Mouse (Mus musculus): ENCODE measurements around the gene Tbxas1.

The Tbxas1 gene

DNA sequence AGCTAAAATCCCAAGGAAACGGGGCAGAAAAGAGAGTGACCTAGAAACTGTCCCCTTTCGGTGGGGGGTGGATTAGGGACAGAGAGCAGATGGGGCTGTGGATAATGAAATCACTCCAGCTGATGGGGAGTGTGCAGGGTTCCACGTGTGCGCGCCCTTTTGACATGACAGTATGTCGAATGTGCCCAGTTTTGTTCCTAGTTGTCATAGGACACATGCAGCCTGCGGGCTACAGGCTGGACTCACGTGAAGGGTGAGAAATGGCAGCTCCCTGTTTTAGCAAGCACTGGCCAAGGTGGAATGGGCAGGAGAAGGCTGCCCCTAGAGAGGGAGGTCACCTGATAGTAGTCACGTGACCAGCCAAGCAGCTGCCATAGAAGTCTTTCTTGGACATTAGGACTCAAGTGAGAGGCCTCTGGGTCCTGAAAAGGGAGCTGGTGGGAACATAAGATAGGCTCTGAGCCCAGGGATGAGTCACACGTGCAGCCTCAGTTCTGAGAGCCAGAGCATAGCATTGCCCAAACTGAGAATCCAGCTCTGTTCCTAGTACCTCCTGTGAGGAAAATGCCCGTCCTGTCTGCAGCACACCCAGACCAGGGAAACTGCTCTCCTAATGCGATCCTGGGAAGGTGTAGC is 85.7 kb downstream of the Tbxas1 start:
- DNase-seq (ENCODE audit: low spot score in 2 of 2) = peak; percentile 30 to 51

DNA sequence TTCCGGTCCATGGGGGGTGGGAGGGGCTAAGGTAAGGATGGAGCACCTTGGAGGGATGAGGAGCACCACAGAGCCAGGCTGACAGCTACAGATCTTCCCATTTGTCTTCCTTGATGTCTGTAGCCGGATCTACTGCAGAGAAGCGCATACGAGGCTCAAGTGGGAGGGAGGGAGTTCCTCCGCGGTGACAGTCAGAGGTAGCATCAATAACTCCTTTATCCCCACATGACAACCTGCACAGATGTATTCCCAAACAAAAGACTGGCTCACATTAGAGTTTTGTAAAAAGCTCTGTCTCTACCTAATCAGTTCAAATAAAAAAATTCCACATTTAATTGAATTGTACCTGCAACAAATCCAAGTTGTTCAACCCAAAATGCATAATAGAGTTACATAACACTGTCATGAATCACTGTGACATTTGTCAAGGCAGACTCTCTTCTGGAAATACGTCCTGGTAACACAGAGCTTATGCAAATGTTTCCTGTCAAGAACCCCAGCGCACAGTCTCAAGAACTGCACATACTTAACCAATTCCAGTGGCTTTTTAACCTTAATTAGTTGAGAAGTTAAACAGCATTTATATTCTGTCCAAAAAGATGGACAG is 86.3 kb downstream of the Tbxas1 start:
- DNase-seq (ENCODE audit: low spot score in 2 of 2) = no peak

GRCm38 (mm10) chr6:38966839-38967238 is 91.6 kb downstream of the Tbxas1 start:
- no peak for DNase-seq (ENCODE audit: low spot score in 2 of 2)

GRCm38 (mm10) chr6:38967288-38967687 is 92.1 kb downstream of the Tbxas1 start:
- no peak for DNase-seq (ENCODE audit: low spot score in 2 of 2)

- no peak for DNase-seq (ENCODE audit: low spot score in 2 of 2)
Observed at GRCm38 (mm10) chr6:38967988-38968387, 92.8 kb downstream of the Tbxas1 start.

DNA sequence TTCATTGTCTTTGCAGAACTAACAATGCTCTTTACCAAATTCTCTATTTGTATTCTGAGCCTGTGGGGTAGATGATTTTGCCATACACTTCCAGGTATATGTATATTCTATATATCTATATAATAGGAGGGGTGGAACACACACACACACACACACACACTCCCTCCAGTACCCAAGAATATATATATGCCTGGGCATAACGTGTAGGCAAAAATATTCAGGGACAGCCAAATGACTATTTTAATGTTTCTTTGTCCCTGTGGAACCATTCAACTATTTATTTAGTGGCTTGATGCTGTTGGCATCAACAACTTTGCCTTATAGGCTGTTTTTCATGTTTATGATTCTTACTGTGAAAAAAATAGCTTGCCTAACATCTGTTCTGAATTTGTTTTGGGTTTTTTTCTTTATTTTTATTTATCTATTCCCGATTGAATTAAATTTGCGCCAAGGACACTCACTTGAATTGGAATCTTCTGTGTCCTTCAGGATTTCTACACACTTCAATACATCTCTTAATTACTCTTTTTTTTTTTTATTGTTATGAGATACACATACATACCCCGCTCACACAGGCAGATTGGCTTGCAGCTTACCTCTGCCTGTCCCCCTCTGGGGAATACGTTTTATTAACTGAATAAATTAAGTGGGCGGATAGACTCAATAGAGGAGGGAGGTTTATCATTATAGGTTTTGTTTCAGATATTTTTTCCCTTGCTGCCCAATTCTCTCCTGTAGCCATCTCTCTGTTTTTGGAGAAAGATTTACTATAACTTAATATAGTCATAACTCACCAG is 94.9 kb downstream of the Tbxas1 start:
- no peak for DNase-seq (ENCODE audit: low spot score in 2 of 2)

- no peak for DNase-seq (ENCODE audit: low spot score in 2 of 2)
Observed at GRCm38 (mm10) chr6:38970759-38971158, 95.6 kb downstream of the Tbxas1 start.

GRCm38 (mm10) chr6:38972826-38973225 is 97.6 kb downstream of the Tbxas1 start:
- no peak for DNase-seq (ENCODE audit: low spot score in 2 of 2)

- DNase-seq (ENCODE audit: low spot score in 2 of 2) = no peak
Observed at GRCm38 (mm10) chr6:38973441-38974161, 98.4 kb downstream of the Tbxas1 start.

GRCm38 (mm10) chr6:38974162-38974525 is 98.9 kb downstream of the Tbxas1 start:
- no peak for DNase-seq (ENCODE audit: low spot score in 2 of 2)

DNA sequence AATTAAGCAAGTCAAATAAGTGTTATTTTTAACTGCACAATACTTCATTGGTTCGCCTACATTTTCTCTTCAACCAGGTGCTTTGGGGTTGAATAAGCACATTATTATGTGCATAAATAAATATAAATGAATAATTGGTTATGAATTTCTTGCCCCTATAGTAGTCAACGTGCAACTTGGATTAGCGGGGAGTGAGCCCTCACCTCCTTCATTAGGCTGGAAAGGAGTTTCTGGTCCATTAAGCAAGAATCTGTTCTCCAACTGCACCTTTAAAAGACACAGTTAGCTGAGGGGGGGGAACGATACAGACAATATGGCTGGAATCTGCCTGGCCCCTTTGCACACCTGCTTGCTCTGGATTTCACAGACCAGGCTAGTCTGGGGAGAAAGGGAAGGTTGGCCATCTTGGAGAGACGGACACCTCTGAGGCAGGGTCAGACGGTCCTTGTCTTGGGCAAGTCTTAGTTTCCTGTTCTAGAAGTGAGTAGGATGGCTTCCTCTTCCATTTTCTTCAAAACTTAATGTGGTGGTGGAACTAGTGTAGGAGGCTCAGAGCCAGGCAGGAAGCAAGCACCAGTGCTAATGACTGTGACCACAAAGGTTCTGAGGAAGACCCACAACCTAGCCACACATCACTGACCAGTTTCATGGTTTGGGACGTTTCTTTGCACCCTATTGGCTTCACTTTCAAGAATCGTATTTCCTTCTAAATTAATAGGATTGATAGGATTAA is 99.5 kb downstream of the Tbxas1 start:
- no peak for DNase-seq (ENCODE audit: low spot score in 2 of 2)

DNA sequence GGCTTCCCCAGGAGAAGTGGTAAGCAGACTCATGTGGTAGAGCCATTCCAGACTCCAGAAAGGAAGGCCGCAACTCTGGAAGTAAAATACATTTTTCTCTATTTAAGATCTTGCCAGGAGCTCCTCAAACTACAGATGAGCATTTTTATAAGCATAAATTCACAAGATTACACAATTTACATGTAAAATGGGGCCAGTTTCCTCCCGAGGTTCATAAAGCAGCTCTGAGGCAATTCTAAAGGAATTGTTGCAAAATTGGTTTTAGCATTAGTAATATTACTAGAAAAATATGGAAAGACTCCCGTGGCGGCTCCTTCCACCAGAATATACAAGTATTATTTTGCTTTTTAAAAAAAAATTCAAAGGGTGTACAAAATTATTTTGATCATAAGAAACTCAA is 100.7 kb downstream of the Tbxas1 start:
- DNase-seq (ENCODE audit: low spot score in 2 of 2) = no peak

GRCm38 (mm10) chr6:38976355-38976754 is 101.2 kb downstream of the Tbxas1 start:
- DNase-seq (ENCODE audit: low spot score in 2 of 2) = no peak

DNA sequence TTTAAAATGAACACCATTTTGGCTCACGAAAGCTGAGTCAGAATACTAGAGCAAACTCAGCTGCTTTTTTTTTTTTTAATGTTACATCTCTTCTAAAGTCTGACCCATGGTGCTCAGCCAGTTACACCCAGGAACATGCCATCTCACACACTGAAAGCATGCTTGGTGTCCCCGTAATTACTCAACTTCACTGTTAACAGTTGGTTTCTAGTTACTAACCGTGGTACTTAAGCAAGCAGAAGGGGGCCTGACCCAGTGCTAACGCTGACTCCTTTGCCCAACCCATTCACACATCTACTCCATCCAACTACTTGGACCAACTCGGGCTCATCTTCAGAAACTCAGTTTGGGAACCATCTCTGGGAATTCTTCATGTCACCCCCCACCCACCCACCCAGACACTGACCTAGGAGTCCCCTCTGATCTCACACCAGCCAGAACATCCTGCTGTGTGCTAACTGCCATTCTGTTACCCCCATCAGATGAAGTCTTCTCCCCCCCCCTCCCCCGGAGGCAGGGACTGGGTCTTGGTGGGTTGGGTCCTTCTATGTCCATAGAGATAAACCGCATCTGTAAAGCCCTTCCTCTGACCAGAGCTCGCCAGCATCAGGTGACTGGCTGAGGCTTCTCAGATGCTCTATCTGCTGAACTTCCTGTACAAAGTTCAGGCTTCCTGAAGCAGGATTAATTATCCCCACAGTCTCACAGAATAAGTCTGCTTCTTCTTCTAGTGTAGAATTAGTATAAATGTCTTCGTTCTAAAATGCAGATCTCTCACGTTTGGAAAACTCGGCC is 105.9 kb downstream of the Tbxas1 start:
- no peak for DNase-seq (ENCODE audit: low spot score in 2 of 2)

- DNase-seq (ENCODE audit: low spot score in 2 of 2) = no peak
Observed at GRCm38 (mm10) chr6:38982071-38982470, 106.9 kb downstream of the Tbxas1 start.

DNA sequence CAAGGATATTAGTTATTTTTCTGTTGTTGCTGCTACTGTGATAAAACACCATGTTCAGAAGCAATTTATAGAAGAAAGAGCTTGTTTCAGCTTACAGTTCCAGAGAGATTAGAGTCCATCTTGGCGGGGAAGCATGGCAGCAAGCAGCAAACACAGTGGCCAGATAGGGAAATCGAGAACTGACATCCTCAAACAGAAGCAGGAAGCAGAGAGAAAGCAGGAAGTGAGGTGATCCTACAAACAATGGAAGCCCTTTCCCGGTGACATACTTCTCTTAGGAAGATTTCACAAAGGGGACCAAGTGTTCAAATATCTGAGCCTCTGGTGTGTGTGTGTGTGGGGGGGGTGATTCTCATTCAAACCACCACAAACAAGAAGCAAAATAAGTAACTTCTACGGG is 107.5 kb downstream of the Tbxas1 start:
- no peak for DNase-seq (ENCODE audit: low spot score in 2 of 2)

GRCm38 (mm10) chr6:38983060-38983459 is 107.9 kb downstream of the Tbxas1 start:
- DNase-seq (ENCODE audit: low spot score in 2 of 2) = no peak

- DNase-seq (ENCODE audit: low spot score in 2 of 2) = no peak
Observed at GRCm38 (mm10) chr6:38984626-38985025, 109.4 kb downstream of the Tbxas1 start.

DNA sequence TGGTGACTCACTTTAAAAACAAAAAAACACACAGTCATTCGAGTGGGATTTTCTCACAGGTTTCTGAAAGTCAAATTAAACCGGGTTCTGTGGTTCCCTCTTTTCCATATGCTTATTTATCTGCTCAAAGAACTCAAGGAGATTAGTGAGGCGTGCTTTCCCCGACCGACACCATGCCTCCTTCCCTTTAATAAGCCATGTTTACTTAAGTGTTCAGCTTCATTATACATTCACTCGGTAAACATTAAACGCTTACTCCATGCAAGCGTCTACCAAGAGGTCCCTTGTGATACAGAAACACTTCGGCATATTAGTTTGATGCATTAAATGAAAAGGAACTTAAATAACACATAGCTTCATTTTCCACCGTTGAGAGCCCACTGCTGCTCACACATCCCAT is 111.4 kb downstream of the Tbxas1 start:
- DNase-seq (ENCODE audit: low spot score in 2 of 2) = no peak

DNA sequence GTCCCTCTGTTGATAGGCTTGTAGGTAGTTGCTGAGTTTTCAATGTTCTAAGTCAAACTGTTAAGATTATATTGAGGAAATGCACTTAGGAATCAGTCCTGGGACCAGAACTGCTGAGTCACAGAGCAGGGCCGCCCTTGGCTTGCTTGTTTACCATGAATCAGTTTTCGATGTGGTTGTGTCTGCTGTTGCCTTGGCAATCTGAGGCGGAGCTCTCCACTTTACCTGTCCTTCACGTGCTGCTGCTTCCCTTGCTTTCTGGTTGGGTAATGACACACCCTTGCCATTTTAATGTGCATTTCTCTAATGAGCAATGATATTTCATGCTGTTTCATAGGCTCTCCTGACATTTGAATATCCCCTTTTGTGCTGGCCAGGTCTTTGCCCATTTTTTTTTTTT is 116.8 kb downstream of the Tbxas1 start:
- peak; percentile 13 to 51 for DNase-seq (ENCODE audit: low spot score in 2 of 2)

DNA sequence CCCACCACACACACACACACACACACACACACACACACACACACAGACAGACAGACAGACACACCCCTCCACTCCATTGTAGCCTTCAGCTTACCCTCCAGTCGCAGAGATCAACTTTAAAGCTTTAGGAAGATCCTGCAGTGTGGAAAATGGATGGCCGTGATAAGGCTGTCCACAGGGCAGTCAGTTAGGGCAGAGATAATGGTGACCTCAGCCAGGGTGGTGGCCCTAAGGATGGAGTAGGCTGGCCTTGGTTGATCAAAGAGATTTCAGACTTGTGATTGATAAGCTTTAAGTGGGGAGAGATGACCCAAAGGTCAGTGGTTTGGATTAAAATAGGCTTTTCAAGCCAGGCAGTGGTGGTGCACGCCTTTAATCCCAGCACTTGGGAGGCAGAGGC is 120.6 kb downstream of the Tbxas1 start:
- no peak for DNase-seq (ENCODE audit: low spot score in 2 of 2)

All from urinary bladder, postnatal 36 days (tissue).